Mouse (Mus musculus): ENCODE results near the gene Nisch.

The Nisch gene

DNA sequence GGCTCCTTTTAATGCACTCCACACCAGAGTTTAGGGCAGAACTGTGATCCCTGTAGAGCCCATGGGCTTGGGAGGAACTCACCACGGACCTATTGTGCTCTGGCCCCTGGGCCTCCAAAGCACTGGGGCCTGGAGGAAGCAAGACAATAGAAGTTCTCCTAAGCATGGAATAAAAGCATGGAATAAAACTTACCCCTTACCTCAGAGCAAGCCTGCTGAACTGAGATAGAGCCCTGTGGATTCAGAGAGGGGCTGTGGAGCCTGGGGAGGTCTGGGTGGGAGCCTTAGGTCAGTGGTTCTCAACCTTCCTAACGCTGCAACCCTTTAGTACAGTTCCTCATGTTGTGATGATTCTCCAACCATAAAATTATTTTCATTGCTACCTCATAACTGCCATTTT, at the start of gene Nisch:
Gene Nisch (minus strand): TSS at position 101 of the 400 bp plus-strand sequence.
- DNase-seq = peak; percentile 22

- DNase-seq = no peak
Measured at GRCm38 (mm10) chr14:31260932-31261331, 44.2 kb upstream of the Nisch start.

DNA sequence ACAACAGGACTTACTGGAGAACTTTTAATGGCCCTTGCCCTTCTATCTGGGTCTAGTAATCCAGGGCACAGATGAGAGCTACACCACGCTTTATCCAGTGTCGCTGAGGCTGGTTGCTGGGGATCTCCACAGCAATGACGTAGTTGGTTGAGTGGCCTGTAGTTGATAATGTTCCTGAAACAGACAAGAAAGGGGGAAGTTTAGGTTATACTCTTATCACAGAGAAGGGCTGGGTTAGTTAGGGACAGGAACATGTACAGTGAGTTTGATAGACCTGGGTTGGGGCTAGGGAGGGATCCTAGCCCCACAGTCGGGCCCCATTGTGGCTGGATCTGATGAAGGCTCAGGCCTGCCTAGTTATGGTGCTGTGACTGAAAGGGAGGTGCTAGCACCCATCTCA, 43.6 kb upstream of the Nisch start:
- DNase-seq = no peak

DNA sequence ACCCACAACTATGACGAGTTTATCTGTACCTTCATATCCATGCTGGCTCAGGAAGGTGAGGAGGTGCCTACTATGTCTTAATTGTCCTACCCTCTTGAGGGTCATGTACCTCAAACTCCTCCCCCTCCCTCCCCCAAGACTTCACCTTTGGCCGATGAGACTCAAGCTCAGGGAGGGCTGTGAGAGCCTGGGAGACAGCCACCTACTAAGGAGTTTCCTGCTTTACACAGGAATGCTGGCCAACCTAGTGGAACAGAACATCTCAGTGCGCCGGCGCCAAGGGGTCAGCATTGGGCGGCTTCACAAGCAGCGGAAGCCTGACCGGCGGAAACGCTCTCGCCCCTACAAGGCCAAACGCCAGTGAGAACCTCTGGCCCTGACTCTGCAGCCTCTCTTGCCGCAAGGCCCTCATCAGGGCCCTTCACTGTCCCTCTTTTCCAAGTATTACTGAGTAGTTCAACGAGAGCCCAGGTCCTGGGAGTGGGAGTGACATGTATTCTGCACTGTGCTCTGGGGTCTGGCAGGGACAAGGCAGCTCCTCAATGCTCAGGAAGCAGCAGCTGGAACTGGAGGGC, 41.8 kb upstream of the Nisch start:
- DNase-seq = no peak

DNA sequence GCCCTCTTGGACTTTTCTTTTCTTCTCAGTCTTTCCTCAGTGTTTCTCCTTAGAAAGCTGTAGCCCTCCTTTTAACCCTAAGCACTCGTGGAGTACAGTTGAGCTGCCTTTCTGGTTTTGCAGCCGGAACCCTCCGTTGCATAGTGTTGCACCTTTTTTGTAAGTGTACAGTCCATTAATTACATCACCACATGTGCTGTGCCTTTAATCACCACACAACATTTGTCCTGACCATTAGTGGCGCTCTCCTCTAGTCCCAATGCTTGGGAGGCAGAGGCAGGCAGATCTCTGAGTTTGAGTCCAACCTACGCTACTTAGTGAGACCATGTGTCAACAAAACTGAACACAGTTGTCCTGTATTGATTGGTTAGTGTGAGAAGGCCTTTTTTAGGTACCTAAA, 35.3 kb upstream of the Nisch start:
- no peak for DNase-seq

- no peak for DNase-seq
Measured at GRCm38 (mm10) chr14:31251626-31252025, 34.9 kb upstream of the Nisch start.

DNA sequence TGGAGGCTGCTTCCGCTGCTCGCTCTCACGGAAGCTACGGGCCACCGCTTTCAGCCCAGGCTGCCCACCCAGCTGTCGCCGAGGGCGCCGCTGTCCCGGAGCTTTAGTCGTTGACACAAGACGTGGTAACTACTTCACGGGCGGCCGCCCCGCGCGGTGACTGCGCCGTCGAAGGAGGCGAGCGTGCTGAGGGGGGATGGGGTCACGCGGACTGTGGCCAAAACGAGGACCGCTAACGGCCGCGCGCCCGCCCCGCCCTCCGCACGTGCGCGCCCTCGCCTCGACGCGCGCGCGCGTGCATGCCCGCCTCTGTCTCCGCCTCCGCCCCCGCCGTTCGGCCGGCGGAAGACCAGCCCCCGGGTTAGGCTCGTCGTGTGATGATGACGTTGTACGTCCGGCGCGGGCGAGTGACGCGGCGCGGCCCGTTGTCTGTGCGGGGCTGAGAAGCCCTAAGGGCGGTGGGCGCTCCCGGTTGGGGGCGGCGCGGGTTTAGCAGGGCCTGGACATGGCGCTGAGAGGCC, 34.4 kb upstream of the Nisch start, which contains the start of the genes Phf7 and Bap1:
Gene Phf7 (minus strand): TSS at position 234 of the 521 bp plus-strand sequence.
Gene Bap1 (plus strand): TSS at position 367 of the 521 bp plus-strand sequence.
- peak; percentile 94 for DNase-seq

GRCm38 (mm10) chr14:31250222-31251083, 33.7 kb upstream of the Nisch start:
- no peak for DNase-seq

DNA sequence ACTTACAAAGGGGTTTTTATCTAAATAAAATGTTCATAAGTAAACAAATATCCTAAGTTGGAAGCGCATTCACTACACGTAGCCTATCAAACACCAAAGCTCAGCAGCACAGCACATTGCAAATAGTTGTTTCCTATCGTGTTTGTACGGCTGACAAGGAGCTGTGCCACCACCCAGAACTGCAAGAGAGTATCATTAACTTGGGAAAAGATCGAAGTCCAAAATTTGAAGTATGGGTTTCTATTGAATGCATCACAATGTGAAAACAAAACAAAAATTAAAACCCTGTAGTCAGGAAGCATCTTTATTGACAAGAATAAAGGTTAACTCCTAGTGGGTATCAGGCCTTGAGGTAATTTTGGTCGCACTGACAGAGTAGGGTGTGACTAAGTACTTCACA, 31.6 kb upstream of the Nisch start:
- DNase-seq = no peak

DNA sequence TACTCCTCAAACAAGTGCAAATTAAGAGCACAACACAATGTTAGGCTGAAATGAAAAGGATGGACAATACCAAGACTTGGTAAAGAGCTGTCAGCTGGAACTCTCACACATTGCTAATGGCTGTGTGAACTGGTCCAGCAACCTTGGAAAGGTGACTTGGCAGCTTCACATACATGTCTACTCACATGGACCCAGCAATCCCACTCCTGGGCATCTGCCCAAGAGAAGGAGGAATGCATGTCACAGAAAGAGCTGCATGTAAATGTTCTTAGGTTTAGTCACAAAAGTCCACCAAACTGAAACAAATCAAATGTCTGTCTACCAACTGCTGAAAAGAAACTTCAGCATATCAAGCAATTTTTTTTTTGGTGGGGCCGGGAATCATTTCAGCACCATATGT, 29.2 kb upstream of the Nisch start:
- DNase-seq = no peak

- DNase-seq = no peak
Measured at GRCm38 (mm10) chr14:31244777-31245176, 28.0 kb upstream of the Nisch start.

DNA sequence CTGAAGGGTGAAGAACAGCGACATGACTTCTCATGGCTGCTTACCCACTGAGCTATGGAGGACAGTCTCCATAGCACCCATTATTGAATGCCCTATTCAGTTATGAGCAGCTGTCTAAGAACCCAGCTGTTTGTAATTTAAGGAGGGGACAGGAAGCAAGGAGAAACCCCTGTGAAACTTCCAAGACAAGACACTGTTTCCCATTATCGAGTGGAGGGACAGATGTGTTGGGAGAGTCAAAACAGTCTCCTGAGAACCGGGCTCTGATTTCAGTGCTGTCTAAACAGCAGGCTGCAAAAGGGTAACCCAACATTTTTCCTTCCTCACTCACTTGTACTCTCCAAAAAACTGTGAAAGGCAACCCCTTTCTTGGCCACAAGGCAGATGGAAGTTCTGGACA, 23.8 kb upstream of the Nisch start:
- no peak for DNase-seq

GRCm38 (mm10) chr14:31237101-31237882, 20.5 kb upstream of the Nisch start:
- no peak for DNase-seq

GRCm38 (mm10) chr14:31233996-31234591, 17.3 kb upstream of the Nisch start:
- peak; percentile 87 for DNase-seq

DNA sequence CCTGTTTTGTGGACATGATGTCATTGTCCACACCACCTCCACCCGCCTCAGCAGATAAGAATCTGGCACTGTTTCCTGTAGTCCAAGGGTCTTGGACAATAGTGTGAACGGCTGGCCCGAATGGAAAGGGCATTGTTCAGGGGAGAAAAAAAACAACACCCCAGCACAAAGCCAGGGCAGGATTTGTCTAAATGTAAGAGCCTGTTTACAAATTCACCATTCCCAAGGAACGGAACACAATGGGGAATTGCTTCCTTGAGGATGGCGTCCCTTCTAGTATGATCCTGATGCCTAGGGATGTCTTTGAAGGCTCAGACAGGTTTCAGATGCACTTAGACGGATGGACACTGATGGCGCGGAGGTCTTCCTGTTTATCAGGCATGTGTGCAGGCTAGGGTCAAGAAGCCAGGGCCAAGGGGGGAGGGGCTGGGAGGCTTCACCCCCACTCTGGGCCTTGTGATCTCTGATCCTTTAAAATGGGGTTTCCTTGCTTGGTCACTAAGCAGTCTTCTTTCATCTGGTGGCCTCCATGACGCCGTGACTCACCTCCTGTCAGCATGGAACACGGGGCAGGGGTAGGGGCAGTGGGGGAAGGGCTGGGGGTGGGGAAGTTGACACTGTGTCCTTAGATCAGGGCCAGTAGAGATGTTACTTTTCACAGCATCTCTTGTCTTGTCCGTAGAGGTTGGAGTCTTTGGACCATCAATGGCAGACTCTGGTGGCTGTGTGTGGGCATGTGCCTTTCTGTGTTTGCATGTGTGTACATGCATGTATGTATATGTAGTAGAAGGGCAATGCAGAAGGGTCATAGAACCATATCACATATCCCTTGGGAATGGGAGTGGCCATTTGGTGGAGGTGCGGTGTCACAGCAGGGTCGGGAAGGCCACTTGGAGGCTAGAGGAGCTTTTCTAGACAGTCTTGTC, 16.6 kb upstream of the Nisch start:
- no peak for DNase-seq

GRCm38 (mm10) chr14:31232404-31233069, 15.8 kb upstream of the Nisch start:
- no peak for DNase-seq

DNA sequence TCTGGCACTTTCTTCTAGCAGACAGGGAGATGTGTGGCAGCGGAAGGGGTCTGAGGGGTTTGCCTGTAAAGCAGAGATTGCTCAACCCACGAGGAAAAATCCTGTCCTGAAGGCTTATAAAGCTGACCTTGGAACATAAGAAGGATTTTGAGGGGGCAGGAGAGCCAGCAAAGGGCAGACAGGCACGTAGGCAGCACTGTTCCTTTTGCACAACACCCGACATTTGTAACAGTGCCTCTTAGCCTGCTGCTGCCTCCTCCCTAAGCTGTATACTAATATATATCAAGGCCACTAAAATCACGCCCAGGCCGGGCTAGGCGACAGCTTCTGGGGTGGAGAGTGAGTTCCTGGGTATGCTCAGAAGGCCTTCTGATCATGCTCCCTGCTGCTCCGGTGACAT, 13.7 kb upstream of the Nisch start:
- no peak for DNase-seq

GRCm38 (mm10) chr14:31228234-31228633, 11.5 kb upstream of the Nisch start:
- DNase-seq = no peak

DNA sequence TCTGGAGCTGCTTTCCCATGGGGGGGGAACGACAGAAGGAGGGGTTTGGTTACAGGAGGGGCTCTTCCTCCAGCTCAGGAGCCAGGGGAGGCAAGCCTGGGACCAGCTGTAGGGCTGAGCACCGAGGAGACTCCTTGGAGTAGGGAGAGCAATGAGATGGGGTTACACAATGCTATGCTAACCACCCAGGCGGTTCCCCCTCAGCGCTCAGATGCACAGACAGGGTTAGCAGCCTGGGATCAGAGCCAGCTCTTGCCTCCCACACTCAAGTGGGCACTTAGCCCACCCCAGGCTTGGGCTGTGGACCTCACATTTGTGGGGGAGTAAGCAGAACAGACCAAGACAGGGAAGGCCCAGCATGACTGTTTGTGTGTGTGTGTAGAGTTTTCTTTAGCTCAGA, 10.2 kb upstream of the Nisch start:
- DNase-seq = no peak

DNA sequence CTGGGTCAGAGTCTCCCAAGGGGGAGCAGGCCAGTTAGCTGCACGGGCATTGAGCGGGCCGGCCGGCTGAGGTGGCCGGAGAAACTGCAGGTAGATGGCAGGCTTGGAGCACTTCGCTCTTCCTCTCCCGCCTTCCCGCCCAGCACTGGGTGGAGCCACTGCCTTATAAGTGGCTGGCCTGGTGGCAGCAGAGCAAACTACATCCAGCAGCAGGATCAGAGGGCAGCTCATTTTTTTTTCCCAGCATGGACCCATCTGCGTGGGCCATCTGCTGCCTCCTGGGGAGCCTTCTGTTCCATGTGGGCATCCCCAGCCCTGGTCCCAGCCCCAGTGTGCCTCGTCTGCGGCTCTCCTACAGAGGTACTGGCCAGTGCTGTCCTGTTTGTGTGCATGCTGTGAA, 920 bp upstream of the Nisch start, which contains the start of gene Sema3g:
Gene Sema3g (plus strand): TSS at position 195 of the 400 bp plus-strand sequence.
- DNase-seq = peak; percentile 86

Measured in cerebellum, adult 9-10 months (tissue).